Mouse (Mus musculus): Measurements from ENCODE around the gene Zfp69. TPM values are rescaled to one million over a fixed set of nuclear protein-coding genes. Genes with fewer than 3 reads are reported as not detected.
A peak's percentile ranks its signal among the peaks of the same experiment; 100 is the strongest.

Gene Zfp69
- total RNA-seq, 2 experiments from 2014 or later: 2.6 to 2.7 TPM

GRCm38 (mm10) chr4:120890754-120891440, 60.6 kb downstream of the Zfp69 start:
- no peak for DNase-seq (ENCODE audit: extremely low spot score in 1 of 2, low spot score in 2 of 2)
- intact Hi-C loops (cut with DNase I): no loop called here

GRCm38 (mm10) chr4:120888884-120889283, 62.6 kb downstream of the Zfp69 start:
- DNase-seq (ENCODE audit: extremely low spot score in 1 of 2, low spot score in 2 of 2): no peak
- intact Hi-C loops (cut with DNase I): loop anchor here (10.0 kb wide), 1 partner anchor 294 kb away; no protein-coding TSS in a partner anchor

GRCm38 (mm10) chr4:120887381-120888112, 64.0 kb downstream of the Zfp69 start:
- DNase-seq (ENCODE audit: extremely low spot score in 1 of 2, low spot score in 2 of 2): peak in 1 of 2 experiments; percentile 57
- intact Hi-C loops (cut with DNase I): loop anchor here (2.0 to 10.0 kb wide), 2 partner anchors 37 to 293 kb away; no protein-coding TSS in a partner anchor

- intact Hi-C loops (cut with DNase I): loop anchor here (2.0 to 10.0 kb wide), 2 partner anchors 36 to 292 kb away; no protein-coding TSS in a partner anchor
- DNase-seq (ENCODE audit: extremely low spot score in 1 of 2, low spot score in 2 of 2): no peak
Measured at GRCm38 (mm10) chr4:120886811-120887210, 64.7 kb downstream of the Zfp69 start.

- intact Hi-C loops (cut with DNase I): loop anchor here (2.0 to 10.0 kb wide), 2 partner anchors 35 to 291 kb away; no protein-coding TSS in a partner anchor
- DNase-seq (ENCODE audit: extremely low spot score in 1 of 2, low spot score in 2 of 2): no peak
Measured at GRCm38 (mm10) chr4:120886131-120886530, 65.4 kb downstream of the Zfp69 start.

- DNase-seq (ENCODE audit: extremely low spot score in 1 of 2, low spot score in 2 of 2): no peak
Measured at GRCm38 (mm10) chr4:120885208-120886120, 66.0 kb downstream of the Zfp69 start.

GRCm38 (mm10) chr4:120882002-120882625, 69.4 kb downstream of the Zfp69 start:
- intact Hi-C loops (cut with DNase I): loop anchor here (10.0 kb wide), 1 partner anchor 287 kb away; no protein-coding TSS in a partner anchor
- peak; percentile 71 to 76 for DNase-seq (ENCODE audit: extremely low spot score in 1 of 2, low spot score in 2 of 2)

More at GRCm38 (mm10) chr4:120885208-120886120, 66.0 kb downstream of the Zfp69 start:
- intact Hi-C loops (cut with DNase I): loop anchor here (2.0 to 10.0 kb wide), 2 partner anchors 35 to 291 kb away; no protein-coding TSS in a partner anchor

GRCm38 (mm10) chr4:120880731-120881432, 70.6 kb downstream of the Zfp69 start:
- intact Hi-C loops (cut with DNase I): loop anchor here (10.0 kb wide), 1 partner anchor 286 kb away; no protein-coding TSS in a partner anchor
- DNase-seq (ENCODE audit: extremely low spot score in 1 of 2, low spot score in 2 of 2): no peak

Small RNAs within 50 kb of the gene (microRNA-seq; reads per million reads assigned to microRNA genes)
- 4.3 reads per million, percentile 15 among the genes with 10 or more reads in this experiment for gene Mir7015

Other genes starting within 250 kb of the Zfp69 start
- 10 to 100 TPM; 11.4 to 12.6 TPM for gene Kcnq4, start 203.1 kb downstream of the Zfp69 start, total RNA-seq (2021)
- 10 to 100 TPM; 43.8 to 47.9 TPM for gene Nfyc, start 120.1 kb downstream of the Zfp69 start, total RNA-seq (2021)
- gene Rims3, start 96.9 kb downstream of the Zfp69 start, total RNA-seq (2021): 10 to 100 TPM; 38.9 to 41.0 TPM
- 10 to 100 TPM; 11.3 to 11.5 TPM for gene Exo5, start 26.7 kb downstream of the Zfp69 start, total RNA-seq (2021)
- gene Smap2, start 65.5 kb upstream of the Zfp69 start, total RNA-seq (2021): 100 to 1,000 TPM; 145 to 148 TPM
- 10 to 100 TPM; 12.9 to 14.6 TPM for gene Col9a2, start 87.7 kb upstream of the Zfp69 start, total RNA-seq (2021)
- 10 to 100 TPM; 21.8 to 21.9 TPM for gene Zmpste24, start 146.5 kb upstream of the Zfp69 start, total RNA-seq (2021)
- under 1 TPM in 1 of 2 experiments, not detected in 1; 0.69 TPM for gene Tmco2, start 157.5 kb upstream of the Zfp69 start, total RNA-seq (2021)

All from left cerebral cortex, postnatal 10 days (tissue).